Mouse (Mus musculus) gastrocnemius, postnatal 4 days (tissue): ENCODE measurements at regions not wholly inside any gene's neighbourhood (a gene's known extent, or its start where the extent isn't known, plus 50 kb on each side); places are given as distances from the start of the nearest gene placed in this dataset.

Source experiments
- DNase-seq, 2 experiments: peaks; one replicate each; pipeline ENCODE4 v3.0.0; 2021 to 2022; ENCODE audit warnings: low spot score in 2 of 2, mixed read lengths in 2 of 2

- DNase-seq, result no peak
These were observed 93.0 kb upstream of the Npas2 start for GRCm38 (mm10) chr1:39100492-39100891.

DNA sequence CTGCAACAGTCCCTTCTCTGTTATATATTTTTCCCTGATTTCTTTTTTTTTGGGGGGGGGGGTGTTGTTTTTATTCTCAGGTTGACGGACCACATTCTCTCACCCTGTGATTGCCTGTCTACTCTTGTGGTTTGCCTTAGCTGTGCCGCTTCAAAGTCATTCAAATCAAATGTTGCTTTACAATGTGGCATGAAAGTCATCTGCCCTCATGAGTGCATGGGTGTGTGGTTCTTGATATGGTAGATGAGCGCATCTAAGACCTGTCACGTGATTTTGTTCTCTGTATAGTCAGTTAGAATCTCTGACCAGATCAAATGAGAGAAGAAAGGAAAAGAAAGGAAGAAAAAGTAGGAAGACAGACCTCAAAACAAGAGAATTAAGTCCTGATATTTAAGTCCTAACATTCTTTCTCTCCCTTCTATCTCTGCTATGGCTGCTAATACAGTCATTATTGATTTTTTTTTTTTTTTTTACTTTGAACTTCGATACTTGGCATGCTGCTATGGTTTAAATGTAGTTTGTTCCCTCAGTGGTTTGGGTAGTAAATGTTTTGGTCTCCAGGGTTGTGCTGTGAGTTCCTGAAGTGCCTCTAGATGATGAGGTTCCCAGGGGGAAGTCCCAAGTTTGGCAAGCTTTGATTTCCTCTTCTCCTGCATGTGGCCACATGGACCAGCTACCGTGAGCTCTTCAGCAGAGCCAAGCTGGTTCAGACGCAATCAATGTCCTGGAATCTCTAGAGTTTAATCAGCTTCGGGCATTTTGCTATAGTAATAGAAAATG is 91.2 kb upstream of the Npas2 start:
- DNase-seq, result no peak

- DNase-seq, result no peak
These were observed 90.3 kb upstream of the Npas2 start for GRCm38 (mm10) chr1:39102989-39103910.

DNA sequence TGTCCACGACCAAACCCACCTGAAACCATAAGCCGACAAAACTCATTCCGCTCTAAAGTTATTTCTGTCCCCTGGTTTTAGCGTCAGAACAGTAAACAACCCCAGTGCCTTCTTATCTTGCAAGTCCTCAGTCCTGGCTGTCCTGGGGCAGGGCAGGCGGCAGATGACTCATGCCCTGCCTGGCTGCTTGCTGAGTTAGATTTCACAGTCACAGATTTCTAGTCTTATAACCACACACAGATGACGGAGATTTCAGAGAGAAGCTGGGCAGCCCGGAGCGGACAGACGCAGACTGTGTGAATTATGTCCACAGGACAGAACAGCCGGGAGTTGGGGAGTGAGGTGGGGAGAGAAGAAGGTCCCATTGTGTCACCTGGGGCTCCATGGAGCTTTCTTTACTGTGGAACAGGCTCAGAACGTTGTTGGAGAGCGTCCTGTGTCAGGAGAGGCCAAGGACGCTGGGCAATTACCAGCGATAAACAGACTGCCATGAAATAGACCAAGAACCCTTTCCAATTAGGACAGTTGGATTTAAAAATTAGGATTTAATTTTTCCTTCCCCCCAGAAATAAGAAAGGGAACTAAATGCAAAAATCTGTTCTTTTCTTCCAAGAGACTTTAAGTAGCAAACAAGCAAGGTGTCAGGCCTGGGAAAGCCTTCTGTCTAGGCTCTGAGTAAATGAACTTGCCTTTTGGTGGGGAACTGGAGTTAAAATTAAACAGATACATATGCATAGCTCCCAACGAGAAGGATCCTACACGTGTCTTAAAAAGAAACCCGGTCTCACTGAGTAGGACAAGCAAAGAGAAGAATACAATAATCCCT is 87.8 kb upstream of the Npas2 start:
- DNase-seq, result no peak

DNA sequence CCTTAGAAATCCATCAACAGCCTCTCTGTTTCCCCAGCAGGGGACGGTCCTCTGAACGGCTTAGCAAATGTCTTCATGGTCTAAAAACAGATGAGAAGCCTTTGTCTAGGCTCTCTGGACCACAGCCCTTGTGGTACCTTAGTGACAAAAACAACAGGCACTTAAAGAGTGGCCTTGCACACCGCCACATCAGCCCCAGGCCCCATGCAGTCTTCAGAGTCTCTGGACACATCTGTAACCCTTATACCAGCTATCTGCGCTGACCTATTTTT is 87.2 kb upstream of the Npas2 start:
- no peak for DNase-seq

DNA sequence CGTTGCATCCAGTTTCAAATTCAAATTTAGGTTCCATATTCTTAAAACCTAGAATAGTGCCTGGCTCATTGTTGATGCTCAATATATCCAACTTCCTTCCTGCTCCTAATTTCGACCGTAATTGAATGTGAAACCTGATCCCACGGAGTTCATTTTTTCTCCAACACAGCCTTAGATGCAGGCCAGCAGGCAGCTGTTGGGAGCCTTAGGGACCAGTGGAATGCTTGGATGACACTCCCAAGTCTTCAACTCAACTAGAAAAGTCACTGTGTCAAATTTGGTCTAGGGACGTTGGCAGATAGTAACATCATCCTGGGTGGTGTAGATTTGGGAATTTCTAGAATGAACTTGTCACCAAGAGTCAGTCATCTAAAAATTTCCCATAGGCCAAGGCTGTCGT is 86.9 kb upstream of the Npas2 start:
- no peak for DNase-seq

- DNase-seq, result no peak
These were observed 77.2 kb upstream of the Npas2 start for GRCm38 (mm10) chr1:39116319-39116718.

- DNase-seq, result no peak
These were observed 71.1 kb upstream of the Npas2 start for GRCm38 (mm10) chr1:39122316-39123015.

DNA sequence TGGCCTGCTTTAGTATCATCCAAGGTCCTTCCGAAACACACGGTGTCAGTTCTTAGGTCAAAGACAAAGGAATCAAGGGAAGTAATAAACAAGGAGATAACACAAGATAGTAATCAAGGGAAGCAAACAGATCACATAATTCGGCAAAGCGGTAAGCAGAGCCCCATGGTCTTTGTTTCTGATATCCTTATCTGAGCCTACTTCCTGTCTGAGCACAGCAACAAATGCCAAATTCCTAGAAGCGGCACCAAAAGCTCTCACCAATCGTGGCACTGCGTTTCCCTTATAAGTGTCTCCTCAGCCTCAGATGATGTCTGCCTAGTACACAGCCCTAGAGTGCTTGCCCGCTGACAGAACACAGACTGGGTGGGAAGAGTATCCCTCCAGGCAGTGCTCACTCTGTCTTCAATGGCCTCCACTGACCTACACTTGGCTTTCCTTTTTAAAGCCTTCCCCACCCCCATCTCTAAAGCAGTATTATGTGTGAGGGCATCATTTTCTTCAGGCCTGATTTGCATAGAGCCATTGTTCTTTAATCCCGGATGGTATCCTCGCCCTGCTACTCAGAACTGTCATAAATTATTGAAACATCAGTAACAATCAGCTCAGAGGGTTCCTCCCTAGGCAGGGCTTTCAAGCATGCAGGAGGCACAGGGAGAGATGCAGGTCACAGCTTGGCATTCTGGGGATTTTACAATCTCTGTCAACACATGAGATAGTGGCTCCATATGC is 70.3 kb upstream of the Npas2 start:
- DNase-seq, result no peak

DNA sequence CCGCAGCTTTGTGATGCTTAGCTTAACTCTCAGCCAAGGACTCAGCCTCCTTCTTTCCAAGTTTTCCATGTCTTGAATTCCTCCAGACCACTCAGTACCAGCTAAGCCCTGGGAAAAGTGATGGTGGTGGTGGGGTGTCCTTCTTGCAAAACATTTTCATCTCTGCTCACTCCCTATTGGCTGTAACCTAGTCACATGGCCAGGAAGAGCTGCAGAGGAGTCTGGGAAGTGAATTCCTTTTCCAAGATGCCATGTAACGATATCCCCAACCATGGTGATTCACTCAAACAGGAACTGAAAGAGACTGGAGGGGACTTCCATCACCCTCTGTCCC is 69.8 kb upstream of the Npas2 start:
- no peak for DNase-seq

GRCm38 (mm10) chr1:39134521-39134920 is 59.0 kb upstream of the Npas2 start:
- no peak for DNase-seq

- no peak for DNase-seq
These were observed 50.5 kb upstream of the Npas2 start for GRCm38 (mm10) chr1:39143054-39143453.

DNA sequence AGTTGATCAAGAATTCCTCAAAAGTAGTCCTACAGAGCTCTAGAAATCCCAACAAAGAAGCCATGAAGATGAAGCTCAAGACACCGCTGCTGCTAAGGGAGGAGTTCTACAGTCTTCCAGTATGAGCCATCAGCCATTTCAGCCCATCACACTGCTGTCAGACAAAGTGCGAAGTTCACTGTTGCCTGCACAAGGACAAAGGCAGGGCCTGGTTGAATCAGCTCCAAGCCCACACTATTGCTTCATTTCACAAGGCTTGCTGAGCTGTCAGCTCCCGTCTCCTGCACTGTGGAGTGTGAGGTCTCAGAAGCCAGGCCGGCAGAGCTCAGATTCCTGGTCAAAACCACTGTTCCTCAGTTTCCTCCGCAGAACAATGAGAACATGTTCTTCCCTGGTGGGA is 49.9 kb upstream of the Npas2 start:
- DNase-seq, result no peak
